Mouse (Mus musculus) small intestine, adult 2 months (tissue): ENCODE data around the gene Itga8.

Experiments used
- CTCF ChIP-seq: fragments of 200-500 bp; IDR thresholded peaks from 2 replicates; pipeline ENCODE4 v1.5.1; 2012; ENCODE audit warnings: low read depth, mild to moderate bottlenecking, control low read depth, inconsistent platforms, low read length, moderate library complexity, mixed read lengths; ENCODE audit not compliant: insufficient replicate concordance, insufficient read length; ENCODE audit errors: extremely low read depth
- POLR2A ChIP-seq: fragments of 200-500 bp; IDR thresholded peaks from 2 replicates; pipeline ENCODE4 v1.6.1; 2012; ENCODE audit warnings: low read depth, mild to moderate bottlenecking, control low read depth, inconsistent platforms, low read length, moderate library complexity

GRCm38 (mm10) chr2:12203231-12203630, 98.5 kb downstream of the Itga8 start:
- TF ChIP-seq CTCF (no peak), POLR2A (no peak)
